ENCODE assay signal across 23 mouse cellular contexts in the genomic region with DNA sequence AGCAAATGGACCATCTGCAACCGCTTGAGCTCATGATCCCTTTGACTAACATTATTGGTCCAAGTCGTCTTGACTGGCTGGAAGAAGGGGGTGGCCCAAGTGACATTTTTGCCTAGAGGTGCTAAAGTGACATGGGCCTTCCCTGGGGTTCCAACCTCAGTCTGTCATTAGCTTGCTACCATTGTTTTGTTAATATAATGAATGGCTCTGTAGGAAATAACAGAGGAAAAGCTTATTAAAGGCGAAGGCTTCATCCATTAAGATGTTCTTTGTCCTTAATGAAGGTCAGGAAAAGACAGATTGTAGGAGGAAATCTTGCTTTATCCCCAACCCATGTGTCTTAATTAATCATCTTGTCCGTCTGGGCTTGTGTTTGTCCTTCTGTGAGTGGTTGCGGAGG.
DNase-seq lines count a peak whose midpoint lies in the region; ATAC-seq lines count a peak whose summit lies in the region.
"Had no signal": no experiment of that assay in that cellular context is flagged by ENCODE, and none has a peak within 500 bp of the region (broad histone marks: within the 10 kb centered on the region; RNA-seq: fewer than 3 reads in every experiment).

No protein-coding gene starts in this region.

- no peak for DNase-seq in forebrain, embryonic 10.5 days (ENCODE audit: extremely low spot score, low spot score)
- no peak for DNase-seq in forebrain, embryonic 14.5 days (ENCODE audit: low spot score)
- DNase-seq in kidney, postnatal 10 days, result peak; percentile 8
- no peak for DNase-seq in kidney, adult 8-10 months
- peak; percentile 23 for DNase-seq in ES-CJ7 (ENCODE audit: low read depth, low spot score)
- DNase-seq in neural tube, embryonic 11.5 days (ENCODE audit: low spot score), result peak; percentile 40
- no peak for DNase-seq in adrenal gland, adult 8-10 months
- DNase-seq in cerebellum, adult 11-12 months, result no peak
- DNase-seq: adrenal gland, adult 2 months; adrenal gland, postnatal 36 days; cerebellum, adult 11 months; cerebellum, adult 9-10 months; cerebellum, postnatal 25 days; forebrain, postnatal 0 days; gastrocnemius, postnatal 14 days; heart, adult 2 months had no signal

- no peak for ATAC-seq in forebrain, embryonic 14.5 days
- ATAC-seq in neural tube, embryonic 11.5 days (ENCODE audit: insufficient read depth, low FRiP score, low TSS enrichment), result no peak
- ATAC-seq: forebrain, postnatal 0 days; inflammation-experienced regulatory T-cells, adult 6 months; intestine, postnatal 0 days; Patski had no signal

- WGBS in forebrain, embryonic 10.5 days, result 43% methylated on average over 5 of the region's 5 CpGs
- 27% methylated on average over 5 of the region's 5 CpGs for WGBS in forebrain, embryonic 14.5 days
- 38% methylated on average over 5 of the region's 5 CpGs for WGBS in neural tube, embryonic 11.5 days

- 0 out of 2 replicates have a peak overlapping the region, but pooled peaks have one; percentile 30 for H3K27ac ChIP-seq in forebrain, embryonic 10.5 days
- no peak overlapping the region for H3K27ac ChIP-seq in forebrain, embryonic 14.5 days (ENCODE audit: low read depth, low read length)
- H3K27ac ChIP-seq in neural tube, embryonic 11.5 days (ENCODE audit: low read depth, low read length), result no peak overlapping the region
- H3K27ac ChIP-seq: embryonic facial prominence, embryonic 12.5 days; forebrain, embryonic 12.5 days; heart, adult 2 months; hindbrain, embryonic 15.5 days had no signal

- no peaks in the 10 kb centered on the region for H3K36me3 ChIP-seq in forebrain, embryonic 10.5 days (replicated peaks)
- no peaks in the 10 kb centered on the region for H3K36me3 ChIP-seq in forebrain, embryonic 14.5 days (ENCODE audit: control insufficient read depth, insufficient read depth, low read length)
- no peaks in the 10 kb centered on the region for H3K36me3 ChIP-seq in neural tube, embryonic 11.5 days (ENCODE audit: control insufficient read depth, insufficient read depth, low read length)
- H3K36me3 ChIP-seq: embryonic facial prominence, embryonic 12.5 days; forebrain, embryonic 12.5 days; hindbrain, embryonic 15.5 days had no signal

- no peaks in the 10 kb centered on the region for H3K9me3 ChIP-seq in forebrain, embryonic 10.5 days
- no peaks in the 10 kb centered on the region for H3K9me3 ChIP-seq in forebrain, embryonic 14.5 days (replicated peaks; ENCODE audit: control insufficient read depth, low read length)
- no peaks in the 10 kb centered on the region for H3K9me3 ChIP-seq in neural tube, embryonic 11.5 days (ENCODE audit: control insufficient read depth, low read length)
- H3K9me3 ChIP-seq: embryonic facial prominence, embryonic 12.5 days; forebrain, embryonic 12.5 days; hindbrain, embryonic 15.5 days had no signal

- no peak overlapping the region for H3K4me2 ChIP-seq in forebrain, embryonic 14.5 days (ENCODE audit: low read length)
- no peak overlapping the region for H3K4me2 ChIP-seq in neural tube, embryonic 11.5 days (ENCODE audit: low read depth)
- H3K4me2 ChIP-seq: embryonic facial prominence, embryonic 12.5 days; forebrain, embryonic 12.5 days; heart, embryonic 11.5 days; hindbrain, embryonic 15.5 days had no signal

- no peak overlapping the region for H3K4me3 ChIP-seq in forebrain, embryonic 10.5 days
- no peak overlapping the region for H3K4me3 ChIP-seq in forebrain, embryonic 14.5 days (ENCODE audit: low read depth, low read length)
- H3K4me3 ChIP-seq in neural tube, embryonic 11.5 days (ENCODE audit: low read depth, low read length), result no peak overlapping the region
- H3K4me3 ChIP-seq: embryonic facial prominence, embryonic 12.5 days; forebrain, embryonic 12.5 days; heart, adult 2 months; hindbrain, embryonic 15.5 days had no signal

- peaks cover 34% of the 10 kb centered on the region for H3K4me1 ChIP-seq in forebrain, embryonic 10.5 days
- H3K4me1 ChIP-seq in forebrain, embryonic 14.5 days (ENCODE audit: control insufficient read depth, insufficient read depth, low read length), result peaks cover 20% of the 10 kb centered on the region
- peaks cover 16% of the 10 kb centered on the region; the same call in 1 of the 2 replicates for H3K4me1 ChIP-seq in neural tube, embryonic 11.5 days (ENCODE audit: control insufficient read depth, insufficient read depth, low read length)

- H3K9ac ChIP-seq in forebrain, embryonic 14.5 days (ENCODE audit: low read length), result no peak overlapping the region
- no peak overlapping the region for H3K9ac ChIP-seq in neural tube, embryonic 11.5 days (ENCODE audit: low read length)
- H3K9ac ChIP-seq: embryonic facial prominence, embryonic 12.5 days; forebrain, embryonic 12.5 days; forebrain, postnatal 0 days; hindbrain, embryonic 15.5 days had no signal

- H3K27me3 ChIP-seq in forebrain, embryonic 10.5 days (ENCODE audit: poor library complexity, severe bottlenecking), result peaks cover 26% of the 10 kb centered on the region
- no peaks in the 10 kb centered on the region for H3K27me3 ChIP-seq in forebrain, embryonic 14.5 days (replicated peaks; ENCODE audit: control insufficient read depth, insufficient read depth, low read length)
- no peaks in the 10 kb centered on the region for H3K27me3 ChIP-seq in neural tube, embryonic 11.5 days (ENCODE audit: control insufficient read depth, insufficient read depth, low read length)
- H3K27me3 ChIP-seq: embryonic facial prominence, embryonic 12.5 days; forebrain, embryonic 12.5 days; hindbrain, embryonic 15.5 days; Patski had no signal

Comparison
In these comparisons a context has a peak if more than half of its experiments do, and no peak if none do; other contexts are left out.
1. DNase-seq: peak in kidney, postnatal 10 days (single experiment), ES-CJ7 (single experiment) and neural tube, embryonic 11.5 days (single experiment); none in forebrain, embryonic 10.5 days (single experiment), forebrain, embryonic 14.5 days (single experiment), kidney, adult 8-10 months (0 of 2), adrenal gland, adult 8-10 months (single experiment) and cerebellum, adult 11-12 months (single experiment).